Mouse (Mus musculus): ENCODE measurements around the gene Slc38a6.

The Slc38a6 gene

DNA sequence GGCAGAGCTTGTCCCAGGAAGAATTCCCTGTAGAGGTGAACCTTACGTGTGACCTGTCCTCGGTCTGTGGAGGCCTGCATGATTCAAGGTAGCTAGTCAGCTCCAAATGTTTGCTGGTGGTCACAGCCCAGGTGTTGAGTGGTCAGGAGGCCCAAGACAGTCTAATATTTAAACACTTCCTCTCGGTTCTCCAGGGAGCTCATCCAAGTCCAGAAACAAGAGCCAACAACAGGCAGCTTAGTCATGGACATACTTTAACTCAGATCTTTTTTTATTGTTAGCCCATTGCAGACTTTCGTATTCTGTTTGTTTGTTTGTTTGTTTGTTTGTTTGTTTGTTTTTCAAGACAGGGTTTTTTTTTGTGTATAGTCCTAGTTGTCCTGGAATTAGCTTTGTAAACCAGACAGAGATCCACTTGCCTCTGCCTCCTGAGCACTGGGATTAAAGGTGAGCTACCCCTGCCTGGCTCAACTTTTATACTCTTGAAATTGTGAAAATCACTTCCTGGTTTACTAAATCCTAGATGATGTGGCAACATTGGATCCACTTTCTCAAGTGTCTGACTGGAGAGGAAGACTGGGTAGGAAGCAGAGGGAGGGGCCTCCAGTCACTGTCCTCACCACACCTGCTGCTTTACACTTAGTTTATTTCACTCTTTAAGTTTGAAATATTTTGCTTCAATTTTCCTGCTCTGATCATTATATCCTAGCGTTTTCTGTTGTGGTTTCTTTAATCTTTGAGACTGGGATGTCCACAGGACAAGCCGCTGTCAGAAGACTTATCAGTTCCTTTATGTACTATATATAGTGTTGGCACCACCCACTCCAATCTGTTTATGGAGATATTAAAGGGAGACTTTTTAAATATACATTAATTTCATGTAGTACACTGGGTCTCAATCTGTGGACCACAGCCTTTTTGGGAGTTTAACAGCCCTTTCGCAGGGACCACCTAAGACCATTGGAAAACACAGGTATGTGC is 31.4 kb downstream of the Slc38a6 start:
- ATAC-seq (ENCODE audit: insufficient number of reproducible peaks, low FRiP score, low TSS enrichment): no peak

DNA sequence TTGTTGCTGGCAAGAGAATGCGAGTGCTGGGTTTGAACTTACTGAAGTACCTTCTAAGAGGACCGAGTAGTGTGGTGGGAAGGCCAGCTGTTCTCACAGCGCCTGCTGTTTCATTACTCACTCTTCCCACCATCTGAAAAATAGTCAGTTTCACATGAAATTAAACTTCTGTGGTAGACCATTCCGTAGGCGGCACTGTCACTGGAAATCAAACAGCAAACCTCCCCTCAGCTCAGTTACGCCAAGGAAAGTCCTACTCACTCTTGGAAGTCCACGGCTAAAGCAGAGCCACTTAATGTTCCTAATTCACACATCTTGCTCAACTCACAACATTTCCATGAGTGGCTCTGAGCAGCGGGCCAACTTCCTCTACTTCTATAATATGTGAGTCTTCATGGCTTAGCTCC is 37.6 kb downstream of the Slc38a6 start:
- no peak for ATAC-seq (ENCODE audit: insufficient number of reproducible peaks, low FRiP score, low TSS enrichment)

- no peak for ATAC-seq (ENCODE audit: insufficient number of reproducible peaks, low FRiP score, low TSS enrichment)
Observed at GRCm38 (mm10) chr12:73324742-73325141, 38.2 kb downstream of the Slc38a6 start.

DNA sequence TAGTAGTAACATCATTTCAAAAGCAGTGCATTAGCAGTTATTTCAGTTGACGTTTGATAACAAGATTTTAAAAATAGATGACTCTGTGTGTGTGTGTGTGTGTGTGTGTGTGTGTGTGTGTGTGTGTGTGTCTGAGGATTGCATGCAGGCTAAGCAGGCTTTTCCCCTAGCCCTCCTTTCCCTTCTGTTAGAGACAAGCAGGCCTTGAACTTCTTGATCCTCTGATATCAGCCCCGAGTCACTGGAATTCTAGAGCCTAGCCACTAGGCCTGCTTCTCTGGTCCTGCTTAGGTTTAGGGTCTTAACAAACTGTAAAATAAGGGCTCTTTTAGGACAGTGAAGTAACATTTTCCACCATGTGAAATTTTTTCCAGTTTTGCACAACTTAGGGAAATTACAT is 38.6 kb downstream of the Slc38a6 start:
- no peak for ATAC-seq (ENCODE audit: insufficient number of reproducible peaks, low FRiP score, low TSS enrichment)

GRCm38 (mm10) chr12:73325617-73326016 is 39.0 kb downstream of the Slc38a6 start:
- ATAC-seq (ENCODE audit: insufficient number of reproducible peaks, low FRiP score, low TSS enrichment): no peak

- ATAC-seq (ENCODE audit: insufficient number of reproducible peaks, low FRiP score, low TSS enrichment): no peak
Observed at GRCm38 (mm10) chr12:73327381-73327780, 40.8 kb downstream of the Slc38a6 start.

GRCm38 (mm10) chr12:73328448-73329167 is 42.0 kb downstream of the Slc38a6 start:
- no peak for ATAC-seq (ENCODE audit: insufficient number of reproducible peaks, low FRiP score, low TSS enrichment)

- ATAC-seq (ENCODE audit: insufficient number of reproducible peaks, low FRiP score, low TSS enrichment): no peak
Observed at GRCm38 (mm10) chr12:73330236-73330635, 43.7 kb downstream of the Slc38a6 start.

GRCm38 (mm10) chr12:73332701-73333100 is 46.1 kb downstream of the Slc38a6 start:
- no peak for ATAC-seq (ENCODE audit: insufficient number of reproducible peaks, low FRiP score, low TSS enrichment)

DNA sequence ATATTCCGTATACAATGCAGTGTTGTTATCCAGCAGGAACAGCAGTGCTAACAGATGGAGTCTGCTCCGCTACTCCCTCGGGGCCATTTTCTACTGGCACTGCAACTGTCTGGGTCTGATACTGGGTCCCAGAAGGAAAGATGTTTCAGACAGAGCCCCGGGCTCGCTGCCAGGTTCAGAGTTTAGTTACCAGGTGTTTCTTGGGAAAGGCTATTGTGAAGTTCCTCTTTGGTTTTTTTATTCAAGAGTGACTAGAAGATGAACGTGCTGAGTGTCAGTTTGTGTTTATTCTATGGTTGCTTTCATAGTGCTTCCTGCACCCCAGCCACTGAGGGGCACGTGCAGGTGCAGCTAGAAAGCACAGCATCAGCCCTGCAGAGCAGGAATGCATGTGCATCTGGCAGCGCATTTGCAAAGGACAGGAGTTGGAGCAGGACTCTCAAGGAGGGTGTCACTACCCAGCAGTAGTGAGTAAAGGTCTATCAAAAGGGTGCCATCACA is 47.5 kb downstream of the Slc38a6 start:
- no peak for ATAC-seq (ENCODE audit: insufficient number of reproducible peaks, low FRiP score, low TSS enrichment)

DNA sequence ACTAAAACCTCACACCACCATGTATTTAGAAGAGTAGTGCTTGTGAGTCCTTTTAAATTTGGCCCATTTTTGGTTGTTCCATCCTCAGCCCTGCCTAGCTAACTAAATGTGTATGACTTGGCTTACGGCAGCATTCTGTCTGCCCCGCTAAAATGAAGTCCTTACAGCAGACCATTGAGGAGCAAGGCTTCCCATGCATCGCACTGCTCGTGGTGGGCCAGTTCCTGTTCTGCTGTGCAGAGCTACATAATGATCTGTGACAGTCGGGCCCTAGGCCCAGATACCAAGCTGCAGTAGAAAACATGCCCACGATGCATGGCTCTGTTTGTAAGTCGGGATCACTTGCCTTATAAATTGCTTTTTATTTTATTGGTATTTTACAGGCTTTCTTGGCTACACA is 50.5 kb downstream of the Slc38a6 start:
- ATAC-seq (ENCODE audit: insufficient number of reproducible peaks, low FRiP score, low TSS enrichment): no peak

- no peak for ATAC-seq (ENCODE audit: insufficient number of reproducible peaks, low FRiP score, low TSS enrichment)
Observed at GRCm38 (mm10) chr12:73340642-73341293, 54.2 kb downstream of the Slc38a6 start.

- ATAC-seq (ENCODE audit: insufficient number of reproducible peaks, low FRiP score, low TSS enrichment): no peak
Observed at GRCm38 (mm10) chr12:73341703-73342663, 55.4 kb downstream of the Slc38a6 start.

DNA sequence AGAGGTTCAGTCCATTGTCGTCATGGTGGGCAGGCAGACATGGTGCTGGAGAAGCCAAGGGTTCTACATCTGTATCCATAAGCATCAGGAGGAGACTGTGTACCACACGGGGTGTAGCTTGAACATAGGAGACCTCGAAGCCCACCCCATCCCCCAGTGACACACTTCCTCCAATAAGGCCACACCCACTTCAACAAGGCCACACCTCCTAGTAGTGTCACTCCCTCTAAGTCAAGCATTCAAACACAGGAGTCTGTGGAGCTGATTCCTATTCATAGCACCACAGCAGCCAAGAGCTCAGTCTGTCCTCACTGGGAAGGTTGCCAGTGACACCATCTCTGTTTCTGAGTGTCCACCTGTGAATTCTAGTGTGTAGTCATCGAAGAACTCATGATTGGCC is 57.7 kb downstream of the Slc38a6 start:
- ATAC-seq (ENCODE audit: insufficient number of reproducible peaks, low FRiP score, low TSS enrichment): no peak

DNA sequence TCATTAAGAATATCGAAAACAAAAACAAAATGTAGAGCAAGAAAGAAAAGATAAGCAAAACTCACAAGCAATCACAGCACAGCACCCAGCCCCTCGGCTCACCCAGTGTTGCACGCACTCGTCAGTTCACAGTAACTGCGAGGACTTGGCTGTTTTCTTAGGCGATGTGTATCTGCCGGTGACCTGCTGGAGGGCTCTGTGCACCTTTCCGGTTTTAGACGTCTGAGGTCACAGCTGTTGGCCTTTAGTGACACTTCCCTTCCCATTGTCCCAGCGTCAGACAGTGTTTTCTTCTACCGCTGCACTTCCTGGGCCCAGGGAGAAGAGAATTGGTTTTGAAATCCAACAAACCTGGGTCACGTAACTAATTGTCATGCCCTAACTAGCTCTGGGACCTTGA is 58.6 kb downstream of the Slc38a6 start:
- ATAC-seq (ENCODE audit: insufficient number of reproducible peaks, low FRiP score, low TSS enrichment): no peak

- ATAC-seq (ENCODE audit: insufficient number of reproducible peaks, low FRiP score, low TSS enrichment): no peak
Observed at GRCm38 (mm10) chr12:73347202-73347601, 60.6 kb downstream of the Slc38a6 start.

- no peak for ATAC-seq (ENCODE audit: insufficient number of reproducible peaks, low FRiP score, low TSS enrichment)
Observed at GRCm38 (mm10) chr12:73350466-73350865, 63.9 kb downstream of the Slc38a6 start.

- ATAC-seq (ENCODE audit: insufficient number of reproducible peaks, low FRiP score, low TSS enrichment): no peak
Observed at GRCm38 (mm10) chr12:73350982-73351381, 64.4 kb downstream of the Slc38a6 start.

GRCm38 (mm10) chr12:73351746-73352145 is 65.2 kb downstream of the Slc38a6 start:
- ATAC-seq (ENCODE audit: insufficient number of reproducible peaks, low FRiP score, low TSS enrichment): no peak

- no peak for ATAC-seq (ENCODE audit: insufficient number of reproducible peaks, low FRiP score, low TSS enrichment)
Observed at GRCm38 (mm10) chr12:73353362-73353761, 66.8 kb downstream of the Slc38a6 start.

Data from cerebellum, adult (tissue).